Mouse (Mus musculus) urinary bladder, adult 18-20 months (tissue): ENCODE measurements at regions not wholly inside any gene's neighbourhood (a gene's known extent, or its start where the extent isn't known, plus 50 kb on each side); places are given as distances from the start of the nearest gene placed in this dataset.
A peak's percentile ranks its signal among the peaks of the same experiment; 100 is the strongest.
"Not testable (repeated sequence)": the region's sequence is repeated elsewhere in the genome, so short reads cannot be mapped to it uniquely, and the experiment has no call there.

Source experiments
- DNase-seq, 2 experiments: peaks; one replicate each; pipeline ENCODE4 v3.0.0; 2022; ENCODE audit warnings: low spot score in 2 of 2, mixed read lengths in 2 of 2

GRCm38 (mm10) chr14:45806726-45807280 lies 148.9 kb upstream of the Ddhd1 start:
- DNase-seq = no peak

GRCm38 (mm10) chr14:45807767-45808166 lies 149.8 kb upstream of the Ddhd1 start:
- DNase-seq = no peak

- no peak for DNase-seq
Observed at GRCm38 (mm10) chr14:45809491-45809890, 151.5 kb upstream of the Ddhd1 start.

- no peak for DNase-seq
Observed at GRCm38 (mm10) chr14:45810101-45810500, 152.2 kb upstream of the Ddhd1 start.

GRCm38 (mm10) chr14:45810630-45811029 lies 152.7 kb upstream of the Ddhd1 start:
- no peak for DNase-seq

- no peak for DNase-seq
Observed at GRCm38 (mm10) chr14:45815598-45815997, 157.7 kb upstream of the Ddhd1 start.

GRCm38 (mm10) chr14:45816611-45817010 lies 158.7 kb upstream of the Ddhd1 start:
- DNase-seq = not testable (repeated sequence)

GRCm38 (mm10) chr14:45817756-45818155 lies 159.8 kb upstream of the Ddhd1 start:
- DNase-seq = no peak

GRCm38 (mm10) chr14:45824601-45825000 lies 166.7 kb upstream of the Ddhd1 start:
- DNase-seq = no peak

- DNase-seq = no peak
Observed at GRCm38 (mm10) chr14:45826023-45826422, 168.1 kb upstream of the Ddhd1 start.

- DNase-seq = no peak
Observed at GRCm38 (mm10) chr14:45827096-45827495, 169.2 kb upstream of the Ddhd1 start.

- DNase-seq = no peak
Observed at GRCm38 (mm10) chr14:45830457-45830856, 172.5 kb upstream of the Ddhd1 start.

- DNase-seq = no peak
Observed at GRCm38 (mm10) chr14:45837039-45837438, 179.1 kb upstream of the Ddhd1 start.

- no peak for DNase-seq
Observed at GRCm38 (mm10) chr14:45843829-45844228, 185.9 kb upstream of the Ddhd1 start.

- no peak for DNase-seq
Observed at GRCm38 (mm10) chr14:45850588-45850987, 192.6 kb upstream of the Ddhd1 start.

- peak in 1 of 2 experiments; percentile 16 for DNase-seq
Observed at GRCm38 (mm10) chr14:45878428-45878827, 220.5 kb upstream of the Ddhd1 start.

- DNase-seq = no peak
Observed at GRCm38 (mm10) chr14:45920783-45921182, 262.8 kb upstream of the Ddhd1 start.

GRCm38 (mm10) chr14:45943581-45943980 lies 285.6 kb upstream of the Ddhd1 start:
- DNase-seq = no peak

- no peak for DNase-seq
Observed at GRCm38 (mm10) chr14:45944101-45944500, 286.2 kb upstream of the Ddhd1 start.

GRCm38 (mm10) chr14:45944506-45944905 lies 286.6 kb upstream of the Ddhd1 start:
- no peak for DNase-seq

GRCm38 (mm10) chr14:45956624-45957023 lies 298.7 kb upstream of the Ddhd1 start:
- no peak for DNase-seq

- no peak for DNase-seq
Observed at GRCm38 (mm10) chr14:45962474-45962873, 304.5 kb upstream of the Ddhd1 start.

GRCm38 (mm10) chr14:45964043-45964442 lies 306.1 kb upstream of the Ddhd1 start:
- no peak for DNase-seq

- DNase-seq = no peak
Observed at GRCm38 (mm10) chr14:45983206-45983857, 325.4 kb upstream of the Ddhd1 start.
